Mouse (Mus musculus) midbrain, embryonic 14.5 days (tissue): ENCODE measurements around the gene Selenoo. TPM values are rescaled to one million over a fixed set of nuclear protein-coding genes. Genes with fewer than 3 reads are reported as not detected.

Experiments used
- ATAC-seq: fragments of 200-750 bp; cut with Nextera tagmentation; 2 replicates; pipeline ENCODE4 v1.8.0; 2017; ENCODE audit warnings: moderate number of reproducible peaks, moderate library complexity; ENCODE audit not compliant: low FRiP score, low TSS enrichment
- DNase-seq: peaks from one replicate; pipeline ENCODE4 v3.0.0-alpha.2; 2015
- H3K27ac ChIP-seq: fragments of 300-500 bp; sonication (generic); replicated peaks from 2 replicates; pipeline ENCODE4 v1.5.1; 2014; ENCODE audit warnings: mild to moderate bottlenecking, low read depth, low read length, moderate library complexity
- H3K27me3 ChIP-seq: fragments of 300-500 bp; sonication (generic); 2 replicates; pipeline ENCODE4 v1.6.1; 2014; ENCODE audit warnings: low read length, control low read depth, mixed read lengths; ENCODE audit not compliant: control insufficient read depth, insufficient read depth
- H3K36me3 ChIP-seq: fragments of 300-500 bp; sonication (generic); 2 replicates; pipeline ENCODE4 v1.6.1; 2014; ENCODE audit warnings: low read length, control low read depth; ENCODE audit not compliant: control insufficient read depth, insufficient read depth
- H3K4me1 ChIP-seq: fragments of 300-500 bp; sonication (generic); 2 replicates; pipeline ENCODE4 v1.6.1; 2014; ENCODE audit warnings: mild to moderate bottlenecking, antibody characterized with exemption, low read length, control low read depth; ENCODE audit not compliant: control insufficient read depth, insufficient read depth
- H3K4me2 ChIP-seq: fragments of 300-500 bp; sonication (generic); 2 replicates; pipeline ENCODE4 v1.6.1; 2014; ENCODE audit warnings: mild to moderate bottlenecking, low read length, moderate library complexity
- H3K4me3 ChIP-seq: fragments of 300-500 bp; sonication (generic); replicated peaks from 2 replicates; pipeline ENCODE4 v1.5.1; 2014; ENCODE audit warnings: low read depth, low read length
- H3K9ac ChIP-seq: fragments of 300-500 bp; sonication (generic); replicated peaks from 2 replicates; pipeline ENCODE4 v1.6.1; 2014; ENCODE audit warnings: mild to moderate bottlenecking, low read length, moderate library complexity
- H3K9me3 ChIP-seq: fragments of 300-500 bp; sonication (generic); 2 replicates; pipeline ENCODE4 v1.6.1; 2016; ENCODE audit warnings: low read length, control low read depth, mixed read lengths; ENCODE audit not compliant: control insufficient read depth
- WGBS: fragments of 180-500 bp; shearing (Covaris S2); extraction: QIAGEN DNeasy Blood & Tissue Kit; methylation state at CpG from one replicate; pipeline ENCODE4 v1.1.7; 2014; 5-methylcytosine and 5-hydroxymethylcytosine counted together
- polyA plus RNA-seq: library from polyadenylated mRNA; unstranded; fragments of >200 nt; fragmentation: Nextera tagmentation; extraction: Ambion mirVana; gene quantifications from 2 replicates; pipeline ENCODE4 v1.2.1, GENCODE M21; 2014

The Selenoo gene
- polyA plus RNA-seq, 1 experiment from 2014 or later, result 23.9 TPM

DNA sequence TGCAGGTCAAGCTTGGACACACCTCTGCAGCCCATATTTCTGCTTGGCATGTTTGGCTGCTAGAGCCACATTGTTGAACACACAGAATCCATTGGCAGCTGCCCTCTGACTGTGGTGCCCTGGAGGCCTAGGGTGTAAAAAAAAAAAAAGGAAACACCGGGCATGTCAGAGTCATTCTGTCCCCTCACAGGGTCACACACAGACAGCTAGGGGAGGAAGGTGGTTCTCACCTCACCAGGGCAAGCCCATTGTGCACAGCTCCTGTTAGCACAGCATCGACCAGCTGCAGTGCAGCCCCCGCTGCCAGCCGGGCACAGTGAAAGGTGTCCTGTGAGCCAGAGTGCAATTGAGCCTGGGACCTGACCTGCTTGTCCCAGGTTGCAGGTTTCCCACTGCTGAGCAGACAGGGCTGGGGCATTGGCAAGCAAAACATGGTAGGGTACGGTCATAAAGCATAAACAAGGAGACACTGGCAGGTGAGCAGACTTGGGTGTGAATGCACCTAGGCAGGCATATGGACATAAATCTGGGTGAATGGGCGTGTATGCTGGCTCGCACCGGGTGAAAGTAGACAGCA lies 38.6 kb downstream of the Selenoo start:
- no peak for ATAC-seq
- 0 out of 2 replicates have a peak overlapping the region, but pooled peaks have one; percentile 74 for H3K27ac ChIP-seq
- no peaks in the 10 kb centered on the region for H3K27me3 ChIP-seq

DNA sequence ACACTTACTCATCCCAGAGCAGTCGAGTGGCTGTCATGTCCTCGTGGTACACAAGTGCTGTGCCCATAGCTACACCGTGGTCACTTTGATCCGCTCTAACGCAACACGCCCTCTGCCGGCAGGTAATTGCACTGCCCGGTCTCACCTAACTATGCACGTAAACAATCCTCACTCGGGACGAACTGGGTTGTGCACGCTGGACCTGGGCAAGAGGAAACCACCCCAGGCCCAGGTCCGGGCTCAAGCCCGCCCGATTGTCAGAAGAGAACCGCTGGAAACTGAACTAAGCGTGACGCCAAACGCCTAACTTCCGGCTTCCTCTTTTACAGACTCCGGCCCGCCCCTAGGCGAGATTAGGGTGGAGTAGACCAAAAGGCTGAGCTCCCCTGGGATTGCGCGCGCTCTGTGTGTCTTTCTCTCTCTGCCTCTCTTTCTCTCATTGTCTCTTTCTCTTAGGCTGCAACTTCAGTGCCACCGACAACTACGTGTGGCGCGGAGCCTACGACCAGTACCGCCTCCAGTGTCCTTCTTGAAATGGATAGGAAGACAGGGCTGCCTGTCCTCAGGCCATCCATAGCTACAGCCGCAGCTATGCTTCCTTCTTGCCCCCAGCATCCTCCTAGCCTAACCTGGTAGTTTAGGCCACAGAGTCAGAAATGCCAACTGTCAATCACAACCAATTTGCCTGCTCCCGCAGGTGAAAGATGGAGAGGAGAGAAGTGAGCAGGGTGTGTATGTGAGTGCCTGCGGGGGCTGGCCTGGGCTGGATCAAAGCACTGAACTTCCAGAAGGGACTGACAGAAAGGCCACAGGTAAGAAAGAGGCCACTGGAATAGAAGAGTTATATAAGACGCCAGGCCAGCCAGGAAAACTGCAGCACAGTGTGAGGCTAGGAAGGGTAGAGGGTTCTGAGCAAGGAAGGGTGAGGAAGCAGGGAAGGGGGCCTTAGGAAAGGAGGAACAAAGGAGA lies 39.8 kb downstream of the Selenoo start, which contains the start of gene Hdac10:
Gene Hdac10 (minus strand): TSS at position 319 of the 969 bp plus-strand sequence.
- H3K9me3 ChIP-seq, result no peaks in the 10 kb centered on the region
- H3K4me1 ChIP-seq, result peaks cover 17% of the 10 kb centered on the region
- peak within 1 kb of the TSS; percentile 58 for H3K9ac ChIP-seq
- WGBS, result 3% methylated on average over 36 of the region's 36 CpGs
- peak within 1 kb of the TSS; percentile 74 for H3K27ac ChIP-seq
- DNase-seq (peak; percentile 93), ATAC-seq (peak; percentile 85)
- peak within 1 kb of the TSS; percentile 64 for H3K4me2 ChIP-seq
- peaks cover 3% of the 10 kb centered on the region; the same call in 1 of the 2 replicates for H3K36me3 ChIP-seq
- H3K27me3 ChIP-seq, result no peaks in the 10 kb centered on the region
- H3K4me3 ChIP-seq, result peak within 1 kb of the TSS; percentile 51

More for the DNA sequence above, 38.6 kb downstream of the Selenoo start:
- peak overlapping the region; percentile 58 for H3K9ac ChIP-seq
- peak overlapping the region; percentile 51 for H3K4me3 ChIP-seq
- no peaks in the 10 kb centered on the region for H3K9me3 ChIP-seq
- 87% methylated on average over 8 of the region's 8 CpGs for WGBS
- DNase-seq, result no peak
- H3K4me1 ChIP-seq, result peaks cover 21% of the 10 kb centered on the region
- peak overlapping the region; percentile 64 for H3K4me2 ChIP-seq
- H3K36me3 ChIP-seq, result peaks cover 3% of the 10 kb centered on the region; the same call in 1 of the 2 replicates

- DNase-seq, result no peak
- Histone ChIP-seq H3K36me3 (peaks cover 1% of the 10 kb centered on the region; the same call in 1 of the 2 replicates), H3K27ac (no peak overlapping the region), H3K4me3 (no peak overlapping the region), H3K27me3 (no peaks in the 10 kb centered on the region), H3K4me1 (peaks cover 12% of the 10 kb centered on the region), H3K4me2 (no peak overlapping the region), H3K9ac (no peak overlapping the region), H3K9me3 (no peaks in the 10 kb centered on the region)
- ATAC-seq, result no peak
Measured at GRCm38 (mm10) chr15:89130245-89130644, 41.4 kb downstream of the Selenoo start.

- WGBS, result 94% methylated on average over 3 of the region's 3 CpGs
- DNase-seq, result no peak
Measured at GRCm38 (mm10) chr15:89131316-89131715, 42.4 kb downstream of the Selenoo start.

DNA sequence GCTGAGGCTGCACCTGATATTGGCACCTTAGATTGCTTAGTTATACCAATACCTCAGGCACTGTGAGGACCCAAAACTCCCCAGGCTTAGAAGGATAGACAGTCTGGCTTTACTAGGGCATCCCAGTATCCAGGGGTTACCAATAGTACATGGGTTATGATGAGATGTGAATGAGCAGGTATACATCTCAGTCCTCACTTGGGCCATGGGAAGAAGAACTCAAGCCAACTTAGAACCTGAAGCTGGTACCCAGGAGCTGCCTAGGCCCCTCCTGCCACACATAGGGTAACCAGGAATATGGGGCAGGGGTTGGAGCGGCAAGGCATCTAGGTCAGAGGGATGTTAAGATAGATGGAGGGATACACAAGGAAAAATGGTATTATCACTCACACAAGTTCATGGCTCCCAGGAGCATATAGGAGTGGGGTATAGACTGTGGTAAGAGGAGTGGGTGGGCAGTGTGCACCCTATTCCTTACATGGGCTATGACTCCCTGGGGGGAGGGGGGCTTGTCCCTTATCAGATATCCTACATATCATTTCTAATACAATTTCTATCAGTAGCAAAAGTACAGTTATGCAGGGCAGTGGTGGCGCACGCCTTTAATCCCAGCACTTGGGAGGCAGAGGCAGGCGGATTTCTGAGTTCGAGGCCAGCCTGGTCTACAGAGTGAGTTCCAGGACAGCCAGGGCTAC lies 47.7 kb downstream of the Selenoo start:
- H3K36me3 ChIP-seq, result no peaks in the 10 kb centered on the region
- no peaks in the 10 kb centered on the region for H3K27me3 ChIP-seq
- no peak for DNase-seq
- no peak overlapping the region for H3K27ac ChIP-seq
- 98% methylated on average over 5 of the region's 5 CpGs for WGBS
- H3K9me3 ChIP-seq, result no peaks in the 10 kb centered on the region
- H3K4me2 ChIP-seq, result no peak overlapping the region
- no peak overlapping the region for H3K4me3 ChIP-seq
- H3K4me1 ChIP-seq, result peaks cover 18% of the 10 kb centered on the region
- no peak overlapping the region for H3K9ac ChIP-seq
- no peak for ATAC-seq

More at GRCm38 (mm10) chr15:89131316-89131715, 42.4 kb downstream of the Selenoo start:
- no peak overlapping the region for H3K27ac ChIP-seq
- no peak overlapping the region for H3K9ac ChIP-seq
- no peaks in the 10 kb centered on the region for H3K9me3 ChIP-seq
- H3K4me1 ChIP-seq, result peaks cover 12% of the 10 kb centered on the region
- H3K4me2 ChIP-seq, result no peak overlapping the region
- H3K36me3 ChIP-seq, result no peaks in the 10 kb centered on the region
- H3K4me3 ChIP-seq, result no peak overlapping the region
- no peaks in the 10 kb centered on the region for H3K27me3 ChIP-seq
- ATAC-seq, result no peak

- H3K4me2 ChIP-seq, result no peak overlapping the region
- H3K9me3 ChIP-seq, result no peaks in the 10 kb centered on the region
- 0 out of 2 replicates have a peak, but pooled peaks cover 1% of the 10 kb centered on the region for H3K36me3 ChIP-seq
- H3K4me3 ChIP-seq, result no peak overlapping the region
- ATAC-seq (no peak), DNase-seq (no peak)
- H3K9ac ChIP-seq, result no peak overlapping the region
- no peaks in the 10 kb centered on the region for H3K27me3 ChIP-seq
- 79% methylated on average over 11 of the region's 11 CpGs for WGBS
- peaks cover 18% of the 10 kb centered on the region for H3K4me1 ChIP-seq
- no peak overlapping the region for H3K27ac ChIP-seq
Measured at GRCm38 (mm10) chr15:89137378-89138045, 48.6 kb downstream of the Selenoo start.

DNA sequence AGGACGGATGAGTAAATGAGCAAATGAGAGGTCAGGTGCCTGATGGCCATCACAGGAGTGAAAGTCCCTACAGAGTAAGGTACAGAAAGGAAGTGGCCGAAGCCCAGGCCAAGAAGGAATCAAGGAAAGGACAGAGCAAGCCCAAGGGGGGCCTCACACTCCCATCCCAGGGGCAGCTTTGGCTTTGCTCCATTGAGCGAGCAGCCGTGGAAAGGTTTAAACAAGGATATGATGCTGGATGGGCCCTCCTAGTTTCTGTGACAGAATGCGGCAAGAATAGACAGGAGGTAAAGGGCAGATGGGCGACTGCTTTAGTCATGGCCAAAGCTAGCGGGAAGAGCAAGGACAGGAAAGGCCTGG lies 49.1 kb downstream of the Selenoo start:
- ATAC-seq, result no peak
- Histone ChIP-seq H3K9ac (no peak overlapping the region), H3K27ac (no peak overlapping the region), H3K9me3 (no peaks in the 10 kb centered on the region), H3K4me2 (no peak overlapping the region), H3K4me1 (peaks cover 18% of the 10 kb centered on the region), H3K4me3 (no peak overlapping the region), H3K36me3 (peaks cover 6% of the 10 kb centered on the region), H3K27me3 (no peaks in the 10 kb centered on the region)
- no peak for DNase-seq
- 91% methylated on average over 7 of the region's 7 CpGs for WGBS

DNA sequence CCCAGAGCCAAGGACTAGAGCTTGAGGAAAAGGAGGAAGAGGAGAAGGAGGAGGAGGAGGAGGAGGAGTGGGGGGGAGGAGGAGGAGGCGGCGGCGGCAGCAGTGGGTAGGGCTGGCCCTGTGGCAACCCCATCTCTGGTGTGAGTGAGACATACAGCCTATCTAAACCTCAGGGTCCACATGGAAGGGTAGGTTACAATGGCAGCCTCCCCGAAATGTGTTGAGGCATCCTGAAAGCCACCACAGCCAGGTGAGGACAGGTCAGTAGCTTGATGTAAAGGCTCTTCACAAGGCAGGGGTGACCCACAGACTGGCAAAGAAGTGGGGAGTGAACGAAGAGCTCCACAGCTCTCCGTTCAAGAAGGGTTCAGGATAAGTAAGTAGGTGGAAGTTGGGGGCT lies 49.6 kb downstream of the Selenoo start:
- ATAC-seq, result no peak
- H3K4me3 ChIP-seq, result no peak overlapping the region
- H3K9me3 ChIP-seq, result no peaks in the 10 kb centered on the region
- peaks cover 12% of the 10 kb centered on the region for H3K36me3 ChIP-seq
- no peak overlapping the region for H3K27ac ChIP-seq
- no peak overlapping the region for H3K9ac ChIP-seq
- peaks cover 18% of the 10 kb centered on the region for H3K4me1 ChIP-seq
- no peak for DNase-seq
- 93% methylated on average over 6 of the region's 6 CpGs for WGBS
- no peak overlapping the region for H3K4me2 ChIP-seq
- no peaks in the 10 kb centered on the region for H3K27me3 ChIP-seq
